Mouse (Mus musculus) kidney, adult 2 months (tissue): ENCODE data around the gene Ube4a. TPM values are rescaled to one million over a fixed set of nuclear protein-coding genes. Genes with fewer than 3 reads are reported as not detected.

Source experiments
- DNase-seq: peaks from one replicate; pipeline ENCODE4 v3.0.0; 2021
- H3K27ac ChIP-seq: fragments of 200-500 bp; 2 replicates; pipeline ENCODE4 v1.5.1; 2012; ENCODE audit warnings: low read depth, low read length, control low read depth, inconsistent platforms; ENCODE audit not compliant: insufficient read depth
- H3K27me3 ChIP-seq: fragments of 200-500 bp; replicated peaks from 2 replicates; pipeline ENCODE4 v1.6.1; 2012; ENCODE audit warnings: mild to moderate bottlenecking, moderate library complexity, low read length, inconsistent platforms; ENCODE audit not compliant: control insufficient read depth, insufficient read depth
- H3K36me3 ChIP-seq: fragments of 200-500 bp; 2 replicates; pipeline ENCODE4 v1.6.1; 2012; ENCODE audit warnings: mild to moderate bottlenecking, moderate library complexity, low read length, inconsistent platforms; ENCODE audit not compliant: control insufficient read depth, insufficient read depth
- H3K4me1 ChIP-seq: fragments of 200-500 bp; 2 replicates; pipeline ENCODE4 v1.6.1; 2011; ENCODE audit warnings: low read length; ENCODE audit not compliant: control insufficient read depth, insufficient read depth
- H3K4me3 ChIP-seq: fragments of 200-500 bp; 2 replicates; pipeline ENCODE4 v1.5.1; 2011; ENCODE audit warnings: mild to moderate bottlenecking, low read depth, low read length, control low read depth; ENCODE audit not compliant: insufficient read depth
- CTCF ChIP-seq: fragments of 200-500 bp; conservative IDR thresholded peaks from 2 replicates; pipeline ENCODE4 v1.5.1; 2011; ENCODE audit warnings: low read depth, mild to moderate bottlenecking, control low read depth, low read length, moderate library complexity, mixed read lengths; ENCODE audit not compliant: insufficient read depth, insufficient read length
- POLR2A ChIP-seq: fragments of 200-500 bp; IDR thresholded peaks from one replicate; pipeline ENCODE4 v1.6.1; 2011; ENCODE audit warnings: low read depth, low read length, control low read depth
- WGBS: fragments of 180-500 bp; shearing (Covaris S2); methylation state at CpG from one replicate; pipeline ENCODE4 v1.1.7; 2018; 5-methylcytosine and 5-hydroxymethylcytosine counted together
- polyA plus RNA-seq: library from polyadenylated mRNA; depleted of rRNA; stranded (reverse); fragments of >200 nt; gene quantifications from 2 replicates; pipeline ENCODE4 v1.2.3, GENCODE M21; 2012; rRNA removed

Ube4a gene
- 15.9 and 18.3 TPM in 2 replicates for polyA plus RNA-seq

GRCm38 (mm10) chr9:44965126-44965832 lies at the start of gene Ube4a:
Gene Ube4a (minus strand): TSS chr9:44965600.
- H3K27me3 ChIP-seq = no peaks in the 10 kb centered on the region
- TF ChIP-seq CTCF (no peak), POLR2A (peak; percentile 79)
- H3K36me3 ChIP-seq = peaks cover 4% of the 10 kb centered on the region
- peaks cover 6% of the 10 kb centered on the region; the same call in 1 of the 2 replicates for H3K4me1 ChIP-seq
- under 1% methylated on average over 39 of the region's 39 CpGs for WGBS
- H3K4me3 ChIP-seq = peak within 1 kb of the TSS; percentile 93
- H3K27ac ChIP-seq = peak within 1 kb of the TSS; percentile 98
- DNase-seq = peak; percentile 99

GRCm38 (mm10) chr9:45014879-45015278 lies 49.5 kb upstream of the Ube4a start:
- Histone ChIP-seq H3K4me1 (no peaks in the 10 kb centered on the region), H3K27ac (no peak overlapping the region), H3K4me3 (no peak overlapping the region), H3K27me3 (no peaks in the 10 kb centered on the region), H3K36me3 (no peaks in the 10 kb centered on the region)
- 36% methylated on average over 2 of the region's 2 CpGs for WGBS
- TF ChIP-seq CTCF = no peak
- TF ChIP-seq POLR2A = no peak
- DNase-seq = no peak

- no peaks in the 10 kb centered on the region for H3K36me3 ChIP-seq
- H3K4me1 ChIP-seq = no peaks in the 10 kb centered on the region
- no peaks in the 10 kb centered on the region for H3K27me3 ChIP-seq
- no peak for TF ChIP-seq CTCF
- TF ChIP-seq POLR2A = no peak
- 50% methylated on average over 6 of the region's 6 CpGs for WGBS
- DNase-seq = no peak
- H3K27ac ChIP-seq = no peak overlapping the region
- H3K4me3 ChIP-seq = no peak overlapping the region
Observed at GRCm38 (mm10) chr9:45011291-45011690, 45.9 kb upstream of the Ube4a start.

GRCm38 (mm10) chr9:45010461-45010860 lies 45.1 kb upstream of the Ube4a start:
- Histone ChIP-seq H3K36me3 (no peaks in the 10 kb centered on the region), H3K27me3 (no peaks in the 10 kb centered on the region), H3K27ac (no peak overlapping the region), H3K4me1 (no peaks in the 10 kb centered on the region), H3K4me3 (no peak overlapping the region)
- TF ChIP-seq POLR2A = no peak
- TF ChIP-seq CTCF = no peak
- 73% methylated on average over 4 of the region's 4 CpGs for WGBS
- no peak for DNase-seq

GRCm38 (mm10) chr9:45009180-45010078 lies 44.0 kb upstream of the Ube4a start, which contains the start of gene Cd3e:
Gene Cd3e (minus strand): TSS chr9:45009627.
- TF ChIP-seq CTCF = no peak
- TF ChIP-seq POLR2A = no peak
- Histone ChIP-seq H3K4me1 (no peaks in the 10 kb centered on the region), H3K36me3 (no peaks in the 10 kb centered on the region), H3K4me3 (no peak within 1 kb of the TSS), H3K27me3 (no peaks in the 10 kb centered on the region), H3K27ac (no peak within 1 kb of the TSS)
- no peak for DNase-seq
- 86% methylated on average over 19 of the region's 19 CpGs for WGBS

- DNase-seq = no peak
- no peak overlapping the region for H3K4me3 ChIP-seq
- TF ChIP-seq CTCF (no peak), POLR2A (no peak)
- no peaks in the 10 kb centered on the region for H3K36me3 ChIP-seq
- H3K27me3 ChIP-seq = no peaks in the 10 kb centered on the region
- H3K4me1 ChIP-seq = no peaks in the 10 kb centered on the region
- 77% methylated on average over 4 of the region's 4 CpGs for WGBS
- H3K27ac ChIP-seq = no peak overlapping the region
Observed at GRCm38 (mm10) chr9:45008342-45008741, 42.9 kb upstream of the Ube4a start.

DNA sequence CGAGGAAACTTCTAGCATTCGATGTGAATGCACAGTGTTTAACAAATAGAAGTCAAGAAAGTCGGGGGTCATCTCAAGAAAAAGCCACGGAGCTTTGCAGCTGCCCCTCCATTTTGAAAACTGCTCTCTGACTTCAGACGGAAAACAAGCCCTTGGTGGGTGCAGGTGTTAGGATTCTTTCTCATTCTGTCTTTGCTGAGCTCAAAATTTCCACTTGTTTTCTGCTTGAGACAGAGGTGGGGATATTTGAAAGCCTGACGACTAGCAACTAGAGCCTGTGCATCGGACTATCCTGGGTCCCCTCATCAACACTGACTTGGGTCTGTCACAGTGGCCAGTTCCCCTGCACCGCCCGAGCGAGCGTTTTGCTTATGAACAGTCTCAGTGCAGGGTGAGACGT lies 42.0 kb upstream of the Ube4a start:
- Histone ChIP-seq H3K36me3 (no peaks in the 10 kb centered on the region), H3K4me1 (no peaks in the 10 kb centered on the region), H3K27me3 (no peaks in the 10 kb centered on the region; the same call in 1 of the 2 replicates), H3K4me3 (no peak overlapping the region), H3K27ac (no peak overlapping the region)
- 70% methylated on average over 12 of the region's 12 CpGs for WGBS
- no peak for TF ChIP-seq CTCF
- no peak for DNase-seq
